Mouse (Mus musculus) ES-Bruce4 (cell line): ENCODE data around the gene Smpd3. TPM values are rescaled to one million over a fixed set of nuclear protein-coding genes. Genes with fewer than 3 reads are reported as not detected.

ENCODE experiments used
- H3K27ac ChIP-seq: 2 replicates; pipeline ENCODE4 v1.5.1; 2012; ENCODE audit warnings: low read length, inconsistent platforms; ENCODE audit not compliant: insufficient read depth
- H3K27me3 ChIP-seq: 2 replicates; pipeline ENCODE4 v1.6.1; 2012; ENCODE audit warnings: mild to moderate bottlenecking, low read length, inconsistent platforms; ENCODE audit not compliant: control insufficient read depth, poor library complexity, insufficient read depth, severe bottlenecking
- H3K36me3 ChIP-seq: 2 replicates; pipeline ENCODE4 v1.6.1; 2012; ENCODE audit warnings: inconsistent platforms, mild to moderate bottlenecking, low read length, moderate library complexity; ENCODE audit not compliant: control insufficient read depth, poor library complexity, insufficient read depth, severe bottlenecking
- H3K4me1 ChIP-seq: one replicate; pipeline ENCODE4 v1.8.1; 2011; ENCODE audit warnings: low read length; ENCODE audit not compliant: control insufficient read depth, insufficient read depth
- H3K4me3 ChIP-seq: 2 replicates; pipeline ENCODE4 v1.5.1; 2011; ENCODE audit warnings: low read depth, mild to moderate bottlenecking, low read length
- H3K9ac ChIP-seq: 2 replicates; pipeline ENCODE4 v1.6.1; 2012; ENCODE audit warnings: low read depth, mild to moderate bottlenecking, inconsistent platforms; ENCODE audit not compliant: poor library complexity, severe bottlenecking
- H3K9me3 ChIP-seq: replicated peaks from 2 replicates; pipeline ENCODE4 v1.6.1; 2012; ENCODE audit warnings: mild to moderate bottlenecking, low read length, inconsistent platforms; ENCODE audit not compliant: control insufficient read depth, poor library complexity, insufficient read depth, severe bottlenecking
- CTCF ChIP-seq: IDR thresholded peaks from one replicate; pipeline ENCODE4 v1.8.1; 2011; ENCODE audit warnings: low read depth, low read length
- EP300 ChIP-seq: IDR thresholded peaks from 2 replicates; pipeline ENCODE4 v1.6.1; 2011; ENCODE audit warnings: low read depth, low read length; ENCODE audit not compliant: insufficient read depth
- POLR2A ChIP-seq: IDR thresholded peaks from one replicate; pipeline ENCODE4 v1.8.1; 2011; ENCODE audit warnings: low read length; ENCODE audit not compliant: insufficient read depth
- polyA plus RNA-seq: library from polyadenylated mRNA; stranded (reverse); fragments of >200 nt; gene quantifications from 2 replicates; pipeline ENCODE4 v1.2.4, GENCODE M21; 2011; ENCODE audit warnings: low read depth; ENCODE audit not compliant: missing spikeins, insufficient read depth, insufficient read length

Smpd3 gene
- polyA plus RNA-seq, 1 experiment = 0.12 TPM

- Histone ChIP-seq H3K36me3 (no peaks in the 10 kb centered on the region), H3K9ac (no peak overlapping the region), H3K9me3 (peaks cover 4% of the 10 kb centered on the region; the same call in 1 of the 2 replicates), H3K4me1 (no peaks in the 10 kb centered on the region), H3K4me3 (no peak overlapping the region), H3K27ac (no peak overlapping the region), H3K27me3 (no peaks in the 10 kb centered on the region)
- no peak for TF ChIP-seq POLR2A
- no peak for TF ChIP-seq EP300
- no peak for TF ChIP-seq CTCF
Observed at GRCm38 (mm10) chr8:106298261-106298660, 39.5 kb downstream of the Smpd3 start.

GRCm38 (mm10) chr8:106292484-106293396 is 45.0 kb downstream of the Smpd3 start:
- H3K4me3 ChIP-seq = no peak overlapping the region
- H3K9me3 ChIP-seq = no peaks in the 10 kb centered on the region
- H3K4me1 ChIP-seq = peaks cover 2% of the 10 kb centered on the region
- H3K27ac ChIP-seq = no peak overlapping the region
- no peaks in the 10 kb centered on the region for H3K27me3 ChIP-seq
- H3K9ac ChIP-seq = no peak overlapping the region
- no peaks in the 10 kb centered on the region for H3K36me3 ChIP-seq
- no peak for TF ChIP-seq CTCF

- Histone ChIP-seq H3K9me3 (no peaks in the 10 kb centered on the region), H3K9ac (no peak overlapping the region), H3K27ac (no peak overlapping the region), H3K27me3 (no peaks in the 10 kb centered on the region), H3K4me1 (peaks cover 5% of the 10 kb centered on the region), H3K36me3 (no peaks in the 10 kb centered on the region), H3K4me3 (no peak overlapping the region)
- TF ChIP-seq EP300 (no peak), POLR2A (no peak), CTCF (no peak)
Observed at GRCm38 (mm10) chr8:106289464-106289863, 48.3 kb downstream of the Smpd3 start.

- H3K27me3 ChIP-seq = no peaks in the 10 kb centered on the region
- H3K9ac ChIP-seq = no peak overlapping the region
- no peak overlapping the region for H3K27ac ChIP-seq
- H3K4me3 ChIP-seq = no peak overlapping the region
- no peaks in the 10 kb centered on the region for H3K9me3 ChIP-seq
- TF ChIP-seq EP300 = no peak
- TF ChIP-seq POLR2A = no peak
- no peak for TF ChIP-seq CTCF
- peaks cover 5% of the 10 kb centered on the region for H3K4me1 ChIP-seq
- no peaks in the 10 kb centered on the region for H3K36me3 ChIP-seq
Observed at GRCm38 (mm10) chr8:106288732-106289131, 49.1 kb downstream of the Smpd3 start.

- Histone ChIP-seq H3K9ac (no peak overlapping the region), H3K27me3 (no peaks in the 10 kb centered on the region), H3K4me1 (peaks cover 5% of the 10 kb centered on the region), H3K4me3 (no peak overlapping the region), H3K9me3 (no peaks in the 10 kb centered on the region), H3K27ac (peak overlapping the region; percentile 12; the same call in 1 of the 2 replicates), H3K36me3 (no peaks in the 10 kb centered on the region)
- TF ChIP-seq EP300 = peak; percentile 72
- TF ChIP-seq POLR2A = no peak
- no peak for TF ChIP-seq CTCF
Observed at GRCm38 (mm10) chr8:106287445-106287844, 50.3 kb downstream of the Smpd3 start.

GRCm38 (mm10) chr8:106280844-106281243 is 56.9 kb downstream of the Smpd3 start:
- no peak overlapping the region for H3K27ac ChIP-seq
- H3K4me1 ChIP-seq = no peaks in the 10 kb centered on the region
- H3K9me3 ChIP-seq = no peaks in the 10 kb centered on the region
- H3K9ac ChIP-seq = no peak overlapping the region
- no peaks in the 10 kb centered on the region for H3K36me3 ChIP-seq
- H3K27me3 ChIP-seq = no peaks in the 10 kb centered on the region
- TF ChIP-seq EP300 = peak; percentile 86
- no peak for TF ChIP-seq CTCF
- H3K4me3 ChIP-seq = no peak overlapping the region
